Mouse (Mus musculus): ENCODE results near the gene Lcp1. TPM values are rescaled to one million over a fixed set of nuclear protein-coding genes. Genes with fewer than 3 reads are reported as not detected.

The Lcp1 gene
- polyA plus RNA-seq, 1 experiment: 5.5 TPM

GRCm38 (mm10) chr14:75192858-75193257, 62.0 kb downstream of the Lcp1 start:
- no peak overlapping the region for H3K27ac ChIP-seq (ENCODE audit: insufficient read depth, low read length)
- no peaks in the 10 kb centered on the region for H3K4me1 ChIP-seq (ENCODE audit: control insufficient read depth, insufficient read depth, low read length)
- no peak for TF ChIP-seq POLR2A (IDR thresholded peaks at IDR 0.05; ENCODE audit: extremely low read depth, insufficient read depth, low read length)
- no peak for TF ChIP-seq CTCF (IDR thresholded peaks at IDR 0.05; ENCODE audit: extremely low read depth, insufficient read depth, low read length)
- H3K4me3 ChIP-seq (ENCODE audit: insufficient read depth, low read length): no peak overlapping the region

GRCm38 (mm10) chr14:75195530-75195929, 64.6 kb downstream of the Lcp1 start:
- Histone ChIP-seq H3K27ac (ENCODE audit: insufficient read depth, low read length) (no peak overlapping the region), H3K4me1 (ENCODE audit: control insufficient read depth, insufficient read depth, low read length) (no peaks in the 10 kb centered on the region), H3K4me3 (ENCODE audit: insufficient read depth, low read length) (no peak overlapping the region)
- TF ChIP-seq POLR2A (IDR thresholded peaks at IDR 0.05; ENCODE audit: extremely low read depth, insufficient read depth, low read length): no peak
- TF ChIP-seq CTCF (IDR thresholded peaks at IDR 0.05; ENCODE audit: extremely low read depth, insufficient read depth, low read length): no peak

GRCm38 (mm10) chr14:75197027-75197426, 66.1 kb downstream of the Lcp1 start:
- no peak for TF ChIP-seq POLR2A (IDR thresholded peaks at IDR 0.05; ENCODE audit: extremely low read depth, insufficient read depth, low read length)
- peak; percentile 89 for TF ChIP-seq CTCF (IDR thresholded peaks at IDR 0.05; ENCODE audit: extremely low read depth, insufficient read depth, low read length)
- no peak overlapping the region for H3K27ac ChIP-seq (ENCODE audit: insufficient read depth, low read length)
- H3K4me1 ChIP-seq (ENCODE audit: control insufficient read depth, insufficient read depth, low read length): no peaks in the 10 kb centered on the region
- no peak overlapping the region for H3K4me3 ChIP-seq (ENCODE audit: insufficient read depth, low read length)

- H3K4me1 ChIP-seq (ENCODE audit: control insufficient read depth, insufficient read depth, low read length): no peaks in the 10 kb centered on the region
- TF ChIP-seq CTCF (IDR thresholded peaks at IDR 0.05; ENCODE audit: extremely low read depth, insufficient read depth, low read length) (no peak), POLR2A (IDR thresholded peaks at IDR 0.05; ENCODE audit: extremely low read depth, insufficient read depth, low read length) (no peak)
- H3K27ac ChIP-seq (ENCODE audit: insufficient read depth, low read length): no peak overlapping the region
- H3K4me3 ChIP-seq (ENCODE audit: insufficient read depth, low read length): no peak overlapping the region
Measured at GRCm38 (mm10) chr14:75197660-75198059, 66.8 kb downstream of the Lcp1 start.

DNA sequence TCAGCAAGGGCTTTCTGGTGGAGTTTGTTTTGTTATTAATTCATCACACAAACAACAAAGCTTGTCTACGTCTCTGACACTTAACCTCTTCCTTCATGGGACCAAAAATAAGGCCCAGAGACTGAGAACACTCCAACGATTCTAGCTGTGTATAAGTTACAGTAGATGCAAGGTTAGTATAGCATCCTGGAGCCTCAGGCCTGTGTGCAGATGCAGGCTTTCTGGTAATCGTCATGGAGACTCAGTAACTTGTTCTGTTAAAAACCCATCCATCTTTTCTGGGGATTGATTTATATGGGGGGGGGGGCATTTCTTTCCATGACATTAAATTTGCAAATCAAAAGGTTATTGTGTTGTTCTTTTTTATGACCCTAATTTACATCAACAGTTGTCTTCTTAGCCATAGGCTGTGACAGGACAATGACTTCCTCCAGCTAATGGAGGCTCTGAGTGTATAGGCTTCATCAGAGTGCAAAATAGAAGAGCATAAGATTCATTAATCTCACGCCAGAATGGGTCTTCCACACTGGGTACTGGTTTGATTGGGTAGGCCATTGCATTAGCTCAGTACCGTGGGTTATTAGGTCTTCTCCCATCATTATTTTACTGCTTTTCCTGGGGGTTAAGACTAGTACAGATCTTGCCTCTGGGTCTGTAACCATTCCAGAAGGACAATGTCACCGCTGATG, 74.6 kb downstream of the Lcp1 start:
- Histone ChIP-seq H3K4me3 (ENCODE audit: insufficient read depth, low read length) (no peak overlapping the region), H3K4me1 (ENCODE audit: control insufficient read depth, insufficient read depth, low read length) (no peaks in the 10 kb centered on the region), H3K27ac (ENCODE audit: insufficient read depth, low read length) (no peak overlapping the region)
- TF ChIP-seq POLR2A (IDR thresholded peaks at IDR 0.05; ENCODE audit: extremely low read depth, insufficient read depth, low read length) (no peak), CTCF (IDR thresholded peaks at IDR 0.05; ENCODE audit: extremely low read depth, insufficient read depth, low read length) (no peak)

DNA sequence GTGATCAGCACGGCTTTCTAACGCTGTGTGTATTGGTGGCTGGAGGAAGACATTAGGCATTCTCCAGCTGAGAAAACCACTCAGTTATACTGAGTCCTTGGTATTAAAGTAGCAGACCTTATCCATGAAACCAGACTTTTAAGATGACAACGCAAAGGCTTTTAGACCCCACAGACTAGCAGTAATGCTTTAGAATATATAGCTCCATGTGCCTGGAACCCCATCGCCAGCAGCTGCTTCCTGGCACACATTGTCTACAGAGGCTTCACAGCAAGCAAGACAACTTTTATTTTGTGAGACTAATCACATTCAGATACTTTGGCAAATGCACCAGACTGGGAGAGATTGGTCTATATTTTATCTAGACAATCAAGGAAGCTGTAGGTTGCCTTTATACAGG, 75.4 kb downstream of the Lcp1 start:
- no peak for TF ChIP-seq CTCF (IDR thresholded peaks at IDR 0.05; ENCODE audit: extremely low read depth, insufficient read depth, low read length)
- TF ChIP-seq POLR2A (IDR thresholded peaks at IDR 0.05; ENCODE audit: extremely low read depth, insufficient read depth, low read length): no peak
- no peaks in the 10 kb centered on the region for H3K4me1 ChIP-seq (ENCODE audit: control insufficient read depth, insufficient read depth, low read length)
- H3K4me3 ChIP-seq (ENCODE audit: insufficient read depth, low read length): no peak overlapping the region
- H3K27ac ChIP-seq (ENCODE audit: insufficient read depth, low read length): no peak overlapping the region

- H3K27ac ChIP-seq (ENCODE audit: insufficient read depth, low read length): no peak overlapping the region
- no peak for TF ChIP-seq POLR2A (IDR thresholded peaks at IDR 0.05; ENCODE audit: extremely low read depth, insufficient read depth, low read length)
- no peak for TF ChIP-seq CTCF (IDR thresholded peaks at IDR 0.05; ENCODE audit: extremely low read depth, insufficient read depth, low read length)
- no peaks in the 10 kb centered on the region for H3K4me1 ChIP-seq (ENCODE audit: control insufficient read depth, insufficient read depth, low read length)
- no peak overlapping the region for H3K4me3 ChIP-seq (ENCODE audit: insufficient read depth, low read length)
Measured at GRCm38 (mm10) chr14:75208572-75209151, 77.8 kb downstream of the Lcp1 start.

- Histone ChIP-seq H3K4me1 (ENCODE audit: control insufficient read depth, insufficient read depth, low read length) (no peaks in the 10 kb centered on the region), H3K4me3 (ENCODE audit: insufficient read depth, low read length) (no peak overlapping the region), H3K27ac (ENCODE audit: insufficient read depth, low read length) (no peak overlapping the region)
- TF ChIP-seq POLR2A (IDR thresholded peaks at IDR 0.05; ENCODE audit: extremely low read depth, insufficient read depth, low read length) (no peak), CTCF (IDR thresholded peaks at IDR 0.05; ENCODE audit: extremely low read depth, insufficient read depth, low read length) (no peak)
Measured at GRCm38 (mm10) chr14:75213752-75214151, 82.9 kb downstream of the Lcp1 start.

GRCm38 (mm10) chr14:75218843-75219242, 87.9 kb downstream of the Lcp1 start:
- H3K27ac ChIP-seq (ENCODE audit: insufficient read depth, low read length): no peak overlapping the region
- TF ChIP-seq CTCF (IDR thresholded peaks at IDR 0.05; ENCODE audit: extremely low read depth, insufficient read depth, low read length): no peak
- no peak for TF ChIP-seq POLR2A (IDR thresholded peaks at IDR 0.05; ENCODE audit: extremely low read depth, insufficient read depth, low read length)
- no peak overlapping the region for H3K4me3 ChIP-seq (ENCODE audit: insufficient read depth, low read length)

DNA sequence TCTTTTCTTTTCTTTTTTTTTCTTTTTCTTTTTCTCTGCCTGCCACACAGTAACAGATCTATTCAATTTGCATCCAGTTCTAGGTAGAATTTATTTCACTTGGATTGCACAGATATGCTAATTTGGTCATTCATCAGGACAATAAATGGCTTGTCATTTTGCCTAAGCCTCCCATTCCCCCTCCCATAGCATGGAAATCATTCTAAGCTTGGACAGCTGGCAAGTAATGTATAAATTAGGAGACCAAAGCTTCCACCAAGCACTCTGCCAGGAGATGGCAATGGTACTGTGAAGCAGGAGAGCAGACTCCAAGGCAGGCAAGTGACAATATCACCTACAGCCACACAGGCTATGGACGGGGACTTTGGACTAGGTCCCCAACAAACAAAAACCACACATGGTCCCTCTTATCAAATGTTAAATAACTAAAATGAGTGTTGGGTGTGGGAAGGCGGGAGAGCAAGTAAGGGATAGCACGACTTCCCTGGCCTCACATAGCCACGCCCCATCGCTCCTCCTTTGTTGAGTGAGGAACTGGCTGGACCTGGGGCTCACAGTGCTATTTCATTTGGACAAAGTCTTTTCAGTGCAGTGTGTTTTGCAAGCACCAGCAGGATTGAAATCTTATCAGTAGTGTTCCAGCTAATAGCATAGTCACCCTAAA, 88.5 kb downstream of the Lcp1 start:
- Histone ChIP-seq H3K4me3 (ENCODE audit: insufficient read depth, low read length) (no peak overlapping the region), H3K27ac (ENCODE audit: insufficient read depth, low read length) (no peak overlapping the region), H3K4me1 (ENCODE audit: control insufficient read depth, insufficient read depth, low read length) (no peaks in the 10 kb centered on the region)
- TF ChIP-seq POLR2A (IDR thresholded peaks at IDR 0.05; ENCODE audit: extremely low read depth, insufficient read depth, low read length): no peak

More at GRCm38 (mm10) chr14:75218843-75219242, 87.9 kb downstream of the Lcp1 start:
- no peaks in the 10 kb centered on the region for H3K4me1 ChIP-seq (ENCODE audit: control insufficient read depth, insufficient read depth, low read length)

Measured in cortical plate, adult 2 months (tissue).